Mouse (Mus musculus) heart, embryonic 12.5 days (tissue): Measurements from ENCODE around the gene Gm17660. TPM values are rescaled to one million over a fixed set of nuclear protein-coding genes. Genes with fewer than 3 reads are reported as not detected.

Source experiments
- ATAC-seq: fragments of 200-750 bp; cut with Nextera tagmentation; 2 replicates; pipeline ENCODE4 v1.8.0; 2017; ENCODE audit warnings: moderate TSS enrichment, moderate library complexity; ENCODE audit not compliant: insufficient number of reproducible peaks, low FRiP score
- H3K27ac ChIP-seq: fragments of 300-500 bp; sonication (generic); 2 replicates; pipeline ENCODE4 v1.5.1; 2016; ENCODE audit warnings: mild to moderate bottlenecking, moderate library complexity; ENCODE audit not compliant: poor library complexity, severe bottlenecking
- H3K27me3 ChIP-seq: fragments of 300-500 bp; sonication (generic); replicated peaks from 2 replicates; pipeline ENCODE4 v1.6.1; 2016; ENCODE audit warnings: mild to moderate bottlenecking, moderate library complexity
- H3K36me3 ChIP-seq: fragments of 300-500 bp; sonication (generic); 2 replicates; pipeline ENCODE4 v1.6.1; 2016; ENCODE audit warnings: mild to moderate bottlenecking, moderate library complexity
- H3K4me1 ChIP-seq: fragments of 300-500 bp; sonication (generic); replicated peaks from 2 replicates; pipeline ENCODE4 v1.6.1; 2016; ENCODE audit warnings: mild to moderate bottlenecking
- H3K4me2 ChIP-seq: fragments of 300-500 bp; sonication (generic); 2 replicates; pipeline ENCODE4 v1.6.1; 2016; ENCODE audit warnings: mild to moderate bottlenecking, moderate library complexity
- H3K4me3 ChIP-seq: fragments of 300-500 bp; sonication (generic); 2 replicates; pipeline ENCODE4 v1.5.1; 2016; ENCODE audit warnings: mild to moderate bottlenecking
- H3K9ac ChIP-seq: fragments of 300-500 bp; sonication (generic); 2 replicates; pipeline ENCODE4 v1.6.1; 2016; ENCODE audit warnings: mild to moderate bottlenecking, moderate library complexity
- H3K9me3 ChIP-seq: fragments of 300-500 bp; sonication (generic); replicated peaks from 2 replicates; pipeline ENCODE4 v1.6.1; 2016; ENCODE audit warnings: mild to moderate bottlenecking, moderate library complexity
- WGBS: fragments of 180-500 bp; shearing (Covaris S2); methylation state at CpG from one replicate; pipeline ENCODE4 v1.1.7; 2016; 5-methylcytosine and 5-hydroxymethylcytosine counted together
- polyA plus RNA-seq: library from polyadenylated mRNA; unstranded; fragments of >200 nt; fragmentation: Nextera tagmentation; extraction: Ambion mirVana; gene quantifications from 2 replicates; pipeline ENCODE4 v1.2.1, GENCODE M21; 2016

The Gm17660 gene
- polyA plus RNA-seq, 1 experiment from 2014 or later = not detected

- Histone ChIP-seq H3K4me3 (0 out of 2 replicates have a peak overlapping the region, but pooled peaks have one; percentile 9), H3K9ac (no peak overlapping the region; the same call in 1 of the 2 replicates), H3K27me3 (no peaks in the 10 kb centered on the region), H3K36me3 (no peaks in the 10 kb centered on the region), H3K27ac (peak overlapping the region; percentile 76), H3K4me1 (peaks cover 68% of the 10 kb centered on the region), H3K4me2 (peak overlapping the region; percentile 39), H3K9me3 (no peaks in the 10 kb centered on the region)
- ATAC-seq = no peak
- 31% methylated on average over 18 of the region's 18 CpGs for WGBS
Measured at GRCm38 (mm10) chr5:104108879-104109369, 31.5 kb upstream of the Gm17660 start.

DNA sequence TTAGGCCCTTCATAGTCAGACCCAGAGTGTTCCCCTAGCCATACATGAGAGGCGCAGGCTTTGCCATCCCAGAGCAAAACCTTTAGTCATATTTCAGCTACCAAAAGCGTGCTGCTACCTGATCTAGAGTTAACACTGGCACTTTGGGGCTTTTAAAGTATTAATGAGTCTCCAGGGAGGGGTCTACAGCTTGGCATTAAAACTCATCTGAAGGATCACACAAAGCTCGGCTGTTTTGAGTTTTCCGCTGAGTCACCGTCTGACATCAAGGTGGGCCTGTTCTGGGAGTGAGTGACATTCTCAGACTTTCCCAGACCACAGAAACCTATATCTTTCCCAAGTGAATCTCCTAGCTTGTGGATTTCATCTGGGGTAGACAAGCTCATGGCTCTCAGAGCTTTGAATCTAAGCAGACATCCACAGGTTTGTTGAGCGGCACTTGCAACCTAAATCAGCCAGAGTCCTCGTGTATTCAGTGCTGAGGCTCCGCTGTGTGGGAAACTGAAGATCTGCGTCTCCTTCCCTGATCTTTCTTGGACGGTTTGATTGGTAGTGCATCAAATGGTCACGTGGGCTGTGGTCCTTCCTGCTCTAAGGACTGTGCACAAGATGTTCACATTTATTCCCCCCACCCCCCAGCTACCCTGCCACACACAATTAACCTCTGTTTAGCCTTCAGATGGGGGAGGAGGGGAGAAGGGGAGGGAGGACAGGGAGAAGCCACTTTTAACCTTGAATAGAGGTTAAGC is 30.9 kb upstream of the Gm17660 start:
- WGBS = 52% methylated on average over 11 of the region's 11 CpGs
- no peak for ATAC-seq
- Histone ChIP-seq H3K4me2 (peak overlapping the region; percentile 39), H3K36me3 (no peaks in the 10 kb centered on the region), H3K27me3 (no peaks in the 10 kb centered on the region), H3K4me1 (peaks cover 64% of the 10 kb centered on the region), H3K27ac (peak overlapping the region; percentile 52), H3K9me3 (no peaks in the 10 kb centered on the region), H3K4me3 (no peak overlapping the region), H3K9ac (no peak overlapping the region)

GRCm38 (mm10) chr5:104104111-104104510 is 26.7 kb upstream of the Gm17660 start:
- H3K27me3 ChIP-seq = no peaks in the 10 kb centered on the region
- 67% methylated on average over 2 of the region's 2 CpGs for WGBS
- H3K9me3 ChIP-seq = no peaks in the 10 kb centered on the region
- H3K4me2 ChIP-seq = no peak overlapping the region
- H3K27ac ChIP-seq = no peak overlapping the region
- H3K9ac ChIP-seq = no peak overlapping the region
- H3K4me3 ChIP-seq = no peak overlapping the region
- peaks cover 46% of the 10 kb centered on the region for H3K4me1 ChIP-seq
- H3K36me3 ChIP-seq = no peaks in the 10 kb centered on the region
- no peak for ATAC-seq

- Histone ChIP-seq H3K4me1 (peaks cover 37% of the 10 kb centered on the region), H3K9ac (no peak overlapping the region), H3K27me3 (no peaks in the 10 kb centered on the region), H3K27ac (no peak overlapping the region), H3K4me3 (no peak overlapping the region), H3K9me3 (no peaks in the 10 kb centered on the region), H3K36me3 (no peaks in the 10 kb centered on the region), H3K4me2 (no peak overlapping the region)
- ATAC-seq = no peak
- WGBS = 69% methylated on average over 4 of the region's 4 CpGs
Measured at GRCm38 (mm10) chr5:104103171-104103570, 25.8 kb upstream of the Gm17660 start.

- 25% methylated on average over 10 of the region's 10 CpGs for WGBS
- H3K4me1 ChIP-seq = peaks cover 28% of the 10 kb centered on the region
- no peaks in the 10 kb centered on the region for H3K36me3 ChIP-seq
- H3K4me3 ChIP-seq = no peak overlapping the region
- H3K4me2 ChIP-seq = no peak overlapping the region
- ATAC-seq = peak; percentile 48; the same call in 1 of the 2 replicates
- H3K27ac ChIP-seq = no peak overlapping the region
- no peaks in the 10 kb centered on the region for H3K9me3 ChIP-seq
- no peaks in the 10 kb centered on the region for H3K27me3 ChIP-seq
- H3K9ac ChIP-seq = 0 out of 2 replicates have a peak overlapping the region, but pooled peaks have one; percentile 36
Measured at GRCm38 (mm10) chr5:104101678-104102531, 24.5 kb upstream of the Gm17660 start.

DNA sequence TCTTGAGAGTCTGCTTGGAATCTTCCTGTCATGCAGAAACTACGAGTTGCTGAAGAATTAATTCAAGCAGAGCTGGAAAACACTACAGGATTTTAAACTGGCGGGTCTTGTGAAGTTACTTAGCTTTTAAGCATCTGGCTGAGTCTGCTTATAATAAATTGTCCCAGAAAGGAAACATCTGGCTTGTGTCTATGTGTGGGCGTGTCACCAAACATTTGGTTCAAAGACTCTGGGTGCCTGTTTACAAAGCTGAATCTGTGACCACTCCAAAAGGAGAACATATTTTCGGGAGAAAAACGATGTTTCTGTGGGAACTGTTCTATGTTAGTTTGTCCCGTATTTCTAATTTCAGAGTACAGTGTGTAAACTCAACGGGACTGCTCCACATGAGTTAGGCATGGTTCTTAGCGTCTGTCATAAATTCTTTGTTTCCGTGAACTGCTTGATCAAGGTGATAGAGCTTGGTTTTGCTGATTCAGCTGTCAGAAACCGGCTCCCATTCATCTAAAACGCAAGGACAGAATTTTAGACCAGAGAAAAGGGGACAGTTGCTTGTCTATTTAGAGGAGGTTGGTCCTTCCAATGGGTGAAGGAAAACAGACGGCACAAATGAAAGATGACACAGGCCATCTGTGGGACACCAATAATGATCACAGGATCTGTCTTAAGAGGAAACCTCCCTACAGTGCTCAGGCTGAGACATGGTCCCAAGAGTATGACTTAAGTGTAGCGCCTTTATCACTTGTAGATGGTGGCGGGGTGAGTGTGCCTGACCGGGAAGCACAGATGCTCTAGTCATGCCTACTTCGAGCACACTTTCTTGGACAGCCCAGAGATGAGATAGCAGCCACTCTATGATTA is 18.9 kb upstream of the Gm17660 start:
- no peaks in the 10 kb centered on the region for H3K9me3 ChIP-seq
- H3K36me3 ChIP-seq = no peaks in the 10 kb centered on the region
- H3K4me1 ChIP-seq = peaks cover 14% of the 10 kb centered on the region
- H3K27me3 ChIP-seq = no peaks in the 10 kb centered on the region
- no peak for ATAC-seq
- H3K27ac ChIP-seq = no peak overlapping the region; the same call in 1 of the 2 replicates
- H3K9ac ChIP-seq = no peak overlapping the region
- H3K4me2 ChIP-seq = peak overlapping the region; percentile 40
- WGBS = 63% methylated on average over 16 of the region's 16 CpGs
- H3K4me3 ChIP-seq = no peak overlapping the region

DNA sequence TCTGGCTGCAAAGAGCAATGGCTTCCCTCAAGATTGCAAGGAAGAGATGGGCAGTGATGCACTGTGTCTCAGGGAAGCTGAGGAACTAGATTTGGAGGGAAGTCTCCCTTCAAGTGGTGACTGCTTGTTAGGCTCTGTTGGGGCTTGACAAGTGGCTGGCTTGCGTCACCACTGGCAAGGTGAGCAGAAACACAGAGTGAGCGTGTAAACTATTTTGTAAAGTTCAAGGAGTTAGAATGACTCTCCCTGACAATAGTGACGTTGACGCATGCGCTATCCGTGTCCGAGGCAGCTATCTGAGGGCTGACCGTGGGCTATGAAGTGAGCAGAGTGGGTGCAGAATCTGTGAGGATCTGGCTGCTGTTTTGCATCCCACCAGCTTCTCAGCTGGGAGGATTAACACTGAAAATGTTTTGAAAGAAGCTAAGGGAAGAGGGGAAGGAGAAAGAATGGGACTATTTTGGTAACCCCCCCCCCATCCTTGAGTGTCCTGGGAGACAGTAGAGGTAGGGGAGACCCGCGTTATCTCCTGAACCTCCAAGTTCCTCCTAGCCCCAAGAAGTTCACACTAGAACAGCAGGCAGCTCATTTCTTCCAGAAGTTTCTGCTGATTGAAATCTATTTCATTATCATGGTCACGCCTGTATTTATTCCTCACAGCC is 18.1 kb upstream of the Gm17660 start:
- Histone ChIP-seq H3K9me3 (no peaks in the 10 kb centered on the region), H3K9ac (no peak overlapping the region), H3K36me3 (no peaks in the 10 kb centered on the region), H3K27me3 (no peaks in the 10 kb centered on the region), H3K27ac (no peak overlapping the region; the same call in 1 of the 2 replicates), H3K4me1 (peaks cover 14% of the 10 kb centered on the region), H3K4me3 (no peak overlapping the region), H3K4me2 (peak overlapping the region; percentile 40)
- WGBS = 38% methylated on average over 11 of the region's 11 CpGs
- no peak for ATAC-seq

DNA sequence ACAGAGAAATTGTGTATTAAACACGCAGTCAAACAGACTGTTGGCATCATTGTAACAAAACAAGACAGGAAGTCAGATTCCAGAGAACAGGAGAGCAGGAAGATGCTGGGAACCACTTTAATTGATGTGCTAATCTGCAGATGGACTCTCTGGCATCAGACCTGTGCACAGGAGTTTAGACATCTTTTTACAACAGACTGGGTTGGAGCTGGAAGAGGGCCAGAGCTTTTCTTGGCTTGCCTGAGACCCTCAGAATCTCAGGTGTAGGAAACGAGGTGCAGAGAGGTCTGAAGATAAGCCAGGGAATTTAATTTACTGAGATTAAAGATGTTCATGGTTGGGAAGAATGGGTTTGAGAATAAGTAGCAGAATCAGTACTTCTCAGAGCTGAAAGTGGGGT is 12.3 kb upstream of the Gm17660 start:
- H3K4me1 ChIP-seq = peaks cover 4% of the 10 kb centered on the region; the same call in 1 of the 2 replicates
- H3K27ac ChIP-seq = no peak overlapping the region
- H3K9ac ChIP-seq = no peak overlapping the region
- H3K9me3 ChIP-seq = 0 out of 2 replicates have a peak, but pooled peaks cover 3% of the 10 kb centered on the region
- no peaks in the 10 kb centered on the region for H3K27me3 ChIP-seq
- ATAC-seq = no peak
- no peaks in the 10 kb centered on the region for H3K36me3 ChIP-seq
- 59% methylated on average over 2 of the region's 2 CpGs for WGBS
- no peak overlapping the region for H3K4me2 ChIP-seq
- no peak overlapping the region for H3K4me3 ChIP-seq

- no peak overlapping the region for H3K4me2 ChIP-seq
- peaks cover 4% of the 10 kb centered on the region; the same call in 1 of the 2 replicates for H3K4me1 ChIP-seq
- no peak overlapping the region for H3K27ac ChIP-seq
- no peak overlapping the region for H3K9ac ChIP-seq
- no peak for ATAC-seq
- H3K36me3 ChIP-seq = 0 out of 2 replicates have a peak, but pooled peaks cover 2% of the 10 kb centered on the region
- no peak overlapping the region for H3K4me3 ChIP-seq
- 0 out of 2 replicates have a peak, but pooled peaks cover 3% of the 10 kb centered on the region for H3K9me3 ChIP-seq
- 86% methylated on average over 9 of the region's 9 CpGs for WGBS
- H3K27me3 ChIP-seq = no peaks in the 10 kb centered on the region
Measured at GRCm38 (mm10) chr5:104085366-104085765, 8.0 kb upstream of the Gm17660 start.

DNA sequence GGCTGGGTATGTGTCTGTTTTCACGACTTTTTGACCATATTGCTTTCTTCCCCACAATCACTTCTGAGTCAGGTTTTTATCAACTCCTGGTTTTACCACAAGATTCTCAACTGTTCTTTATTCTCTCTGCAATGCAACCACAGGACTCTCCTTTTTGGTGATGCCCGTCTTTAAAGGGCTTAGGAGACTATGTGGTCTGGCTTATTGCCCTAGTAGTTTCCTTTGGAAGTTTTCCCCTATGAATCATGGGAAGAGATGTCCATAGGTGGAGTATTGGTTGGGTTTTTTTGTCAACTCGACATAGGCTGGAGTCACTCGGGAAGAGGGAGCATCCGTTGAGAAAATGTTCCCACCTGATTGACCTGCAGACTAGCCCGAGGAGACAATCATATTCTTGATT is 3.3 kb upstream of the Gm17660 start:
- ATAC-seq = no peak
- H3K36me3 ChIP-seq = 0 out of 2 replicates have a peak, but pooled peaks cover 2% of the 10 kb centered on the region

More for the DNA sequence above, 3.3 kb upstream of the Gm17660 start:
- Histone ChIP-seq H3K4me3 (no peak overlapping the region), H3K9me3 (no peaks in the 10 kb centered on the region), H3K4me1 (0 out of 2 replicates have a peak, but pooled peaks cover 6% of the 10 kb centered on the region), H3K4me2 (no peak overlapping the region), H3K27me3 (0 out of 2 replicates have a peak, but pooled peaks cover under 1% of the 10 kb centered on the region), H3K9ac (no peak overlapping the region), H3K27ac (no peak overlapping the region)
- 82% methylated on average over 6 of the region's 6 CpGs for WGBS
